Mouse (Mus musculus) spleen, postnatal 4 days (tissue): ENCODE measurements around the gene Cyp1a1.
"Not testable (repeated sequence)": the region's sequence is repeated elsewhere in the genome, so short reads cannot be mapped to it uniquely, and the experiment has no call there.

ENCODE experiments used
- DNase-seq, 2 experiments: peaks; one replicate each; pipeline ENCODE4 v3.0.0; 2022; ENCODE audit warnings: low spot score in 2 of 2

Gene Cyp1a1

GRCm38 (mm10) chr9:57698466-57699150, 10.9 kb downstream of the Cyp1a1 start:
- peak in 1 of 2 experiments; percentile 39 for DNase-seq

GRCm38 (mm10) chr9:57706496-57706895, 18.8 kb downstream of the Cyp1a1 start:
- no peak for DNase-seq

- DNase-seq = peak; percentile 89 to 94
Observed at GRCm38 (mm10) chr9:57708068-57708719, 20.5 kb downstream of the Cyp1a1 start, which contains the start of gene Edc3. Edc3 (plus strand) TSS chr9:57708540.

- peak; percentile 45 to 73 for DNase-seq
Observed at GRCm38 (mm10) chr9:57708720-57709274, 21.1 kb downstream of the Cyp1a1 start.

GRCm38 (mm10) chr9:57710214-57710613, 22.5 kb downstream of the Cyp1a1 start:
- not testable (repeated sequence) for DNase-seq

- no peak for DNase-seq
Observed at GRCm38 (mm10) chr9:57712194-57712593, 24.5 kb downstream of the Cyp1a1 start.

- DNase-seq = no peak
Observed at GRCm38 (mm10) chr9:57718408-57718807, 30.7 kb downstream of the Cyp1a1 start.

- DNase-seq = no peak
Observed at GRCm38 (mm10) chr9:57720736-57721135, 33.0 kb downstream of the Cyp1a1 start.

- no peak for DNase-seq
Observed at GRCm38 (mm10) chr9:57722371-57722770, 34.6 kb downstream of the Cyp1a1 start.

GRCm38 (mm10) chr9:57723315-57723715, 35.6 kb downstream of the Cyp1a1 start:
- no peak for DNase-seq

GRCm38 (mm10) chr9:57723796-57724195, 36.1 kb downstream of the Cyp1a1 start:
- no peak for DNase-seq

GRCm38 (mm10) chr9:57724701-57725100, 37.0 kb downstream of the Cyp1a1 start:
- no peak for DNase-seq

GRCm38 (mm10) chr9:57728312-57728711, 40.6 kb downstream of the Cyp1a1 start:
- no peak for DNase-seq

GRCm38 (mm10) chr9:57733606-57734005, 45.9 kb downstream of the Cyp1a1 start:
- no peak for DNase-seq

GRCm38 (mm10) chr9:57739863-57740262, 52.1 kb downstream of the Cyp1a1 start:
- DNase-seq = no peak

GRCm38 (mm10) chr9:57744462-57745091, 56.8 kb downstream of the Cyp1a1 start:
- DNase-seq = no peak

GRCm38 (mm10) chr9:57747067-57747466, 59.3 kb downstream of the Cyp1a1 start:
- DNase-seq = no peak

GRCm38 (mm10) chr9:57748137-57748536, 60.4 kb downstream of the Cyp1a1 start:
- no peak for DNase-seq

GRCm38 (mm10) chr9:57748831-57749230, 61.1 kb downstream of the Cyp1a1 start:
- no peak for DNase-seq

- DNase-seq = no peak
Observed at GRCm38 (mm10) chr9:57750901-57751300, 63.2 kb downstream of the Cyp1a1 start.
